Mouse (Mus musculus) T-cell, adult 2 months (primary cell): ENCODE data around the gene Pck1.

ENCODE experiments used
- DNase-seq: peaks from one replicate; pipeline ENCODE4 v3.0.0; 2022; ENCODE audit warnings: low spot score

The Pck1 gene

GRCm38 (mm10) chr2:173204671-173205070 is 51.8 kb downstream of the Pck1 start:
- no peak for DNase-seq

GRCm38 (mm10) chr2:173205563-173206099 is 52.8 kb downstream of the Pck1 start:
- DNase-seq, result no peak

- no peak for DNase-seq
These were observed 54.2 kb downstream of the Pck1 start for GRCm38 (mm10) chr2:173207051-173207450.
